Mouse (Mus musculus) sigmoid colon, adult 10 weeks (tissue): ENCODE data around the gene Efna1. TPM values are rescaled to one million over a fixed set of nuclear protein-coding genes. Genes with fewer than 3 reads are reported as not detected.

Experiments used
- polyA plus RNA-seq: library from polyadenylated mRNA; stranded (reverse); fragments of 350-450 nt; fragmentation: Illumina TruSeq; extraction: RNeasy Lipid Tissue Mini Kit (QIAGEN cat#74804); gene quantifications from one replicate; pipeline ENCODE4 v1.2.3, GENCODE M21; 2014; ENCODE audit warnings: low read depth, low replicate concordance

The Efna1 gene
- 20.5 TPM for polyA plus RNA-seq

DNA sequence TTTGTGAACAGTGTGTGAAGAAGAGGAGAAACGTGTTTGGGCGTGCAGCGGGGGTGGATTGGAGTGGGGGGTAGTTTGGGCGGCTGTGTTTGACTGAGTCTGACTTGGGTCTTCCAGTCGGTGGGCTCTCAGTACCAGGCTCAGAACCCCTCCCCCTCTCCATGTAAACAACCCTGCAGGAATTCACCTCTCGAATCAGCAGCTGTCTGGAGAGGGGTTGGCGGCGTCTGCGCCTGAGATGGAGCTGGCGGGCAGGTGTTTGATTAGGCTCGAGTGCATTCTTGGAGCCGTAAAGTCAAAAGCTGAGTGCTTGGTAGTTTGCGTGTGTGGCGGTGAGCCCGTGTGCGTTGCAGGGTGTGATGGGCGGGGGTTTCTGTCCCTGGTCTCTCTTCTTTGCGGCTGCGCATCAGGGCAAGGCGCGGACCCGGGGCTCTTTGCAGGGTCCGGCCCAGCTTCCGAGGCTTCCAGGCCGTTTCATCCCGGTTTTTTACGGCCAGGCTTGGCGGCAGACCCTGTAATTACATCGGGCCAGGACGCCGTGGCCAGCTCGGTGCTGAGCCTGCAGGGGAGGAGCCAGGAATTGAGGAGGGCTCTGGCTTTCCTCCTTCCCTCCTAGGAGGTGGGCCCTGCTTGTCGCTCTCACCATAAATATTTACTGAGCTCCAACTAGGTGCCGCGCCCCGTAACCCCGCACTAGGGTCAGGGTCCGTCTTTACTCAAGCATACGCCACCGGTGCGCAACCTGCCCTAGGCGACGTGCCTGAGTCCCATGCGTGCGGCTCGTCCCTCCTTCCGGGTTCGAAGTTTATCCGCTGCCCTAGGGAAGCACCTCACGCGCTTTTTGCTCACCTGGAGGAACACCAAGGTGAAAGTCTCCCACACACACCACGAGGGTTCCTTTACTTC lies at the start of gene Efna1:
Efna1 (minus strand) TSS at position 537 of the 906 bp plus-strand sequence.

DNA sequence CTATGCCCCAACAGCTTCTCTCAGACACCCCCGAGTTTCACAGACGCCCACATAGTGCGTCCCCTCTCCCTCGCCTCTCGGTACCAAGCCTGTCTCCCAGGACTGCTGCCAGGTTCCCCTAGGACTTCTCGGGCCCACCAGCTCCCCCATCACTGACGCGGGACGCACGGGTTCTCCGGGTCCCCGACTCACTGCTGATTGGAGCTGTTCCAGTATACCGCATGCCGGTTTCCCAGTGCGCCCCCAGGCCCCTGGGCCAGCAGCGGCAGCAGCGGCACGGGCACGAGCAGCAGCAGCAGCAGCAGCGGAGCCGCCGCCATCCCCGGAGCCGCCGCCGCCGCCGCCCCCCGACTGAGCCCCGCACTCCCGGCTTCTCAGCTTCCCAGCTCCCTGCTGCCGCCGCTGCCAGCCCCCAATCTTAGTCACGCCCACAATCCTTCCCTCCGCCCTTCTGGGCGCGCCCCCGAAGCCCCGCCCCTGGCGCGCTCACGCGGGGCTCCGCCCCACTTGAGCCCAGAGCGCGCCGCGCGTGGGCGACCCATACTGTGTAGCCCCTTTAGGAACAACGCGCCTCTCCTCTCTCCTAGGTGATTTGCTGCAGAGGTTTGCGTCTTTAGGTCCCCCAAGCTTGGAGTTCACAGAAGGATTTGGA lies 41.7 kb upstream of the Efna1 start, which contains the start of gene Efna3:
Efna3 (minus strand) TSS at position 452 of the 652 bp plus-strand sequence.

DNA sequence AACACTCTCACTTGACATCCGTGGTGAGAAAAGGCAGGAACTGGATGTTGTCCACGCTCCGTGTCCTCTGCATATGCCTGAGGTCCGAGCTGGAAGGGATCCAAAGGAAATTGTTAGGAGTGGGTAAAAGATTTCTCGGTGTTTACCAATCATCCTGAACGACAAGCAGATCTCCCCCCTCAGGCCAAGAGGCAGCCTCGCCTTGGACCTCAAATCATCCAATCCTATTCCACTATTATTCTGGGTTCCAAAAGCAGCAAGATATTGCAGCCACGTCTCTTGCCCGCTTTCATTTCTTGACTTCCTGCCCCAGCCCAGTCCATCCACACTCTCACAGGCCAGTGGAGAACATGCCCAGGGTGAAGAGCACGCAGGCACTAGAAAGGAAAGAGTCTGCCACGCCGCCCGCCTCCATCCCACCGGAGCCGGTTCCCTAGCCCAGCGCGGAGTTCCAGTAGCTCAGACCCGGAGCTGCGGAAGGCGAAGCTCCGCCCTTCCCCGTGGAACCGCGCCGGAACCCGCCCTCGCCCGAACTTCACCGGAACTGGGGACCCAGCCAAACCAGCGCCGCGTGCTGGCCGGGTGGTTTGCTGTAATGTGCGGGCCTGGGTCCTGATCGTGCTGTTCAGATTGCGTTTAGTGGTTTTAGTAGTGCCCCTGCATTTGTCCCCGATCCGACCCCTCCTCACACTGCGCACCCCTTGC lies 10.7 kb downstream of the Efna1 start, which contains the start of gene Slc50a1:
Slc50a1 (minus strand) TSS at position 520 of the 705 bp plus-strand sequence.

DNA sequence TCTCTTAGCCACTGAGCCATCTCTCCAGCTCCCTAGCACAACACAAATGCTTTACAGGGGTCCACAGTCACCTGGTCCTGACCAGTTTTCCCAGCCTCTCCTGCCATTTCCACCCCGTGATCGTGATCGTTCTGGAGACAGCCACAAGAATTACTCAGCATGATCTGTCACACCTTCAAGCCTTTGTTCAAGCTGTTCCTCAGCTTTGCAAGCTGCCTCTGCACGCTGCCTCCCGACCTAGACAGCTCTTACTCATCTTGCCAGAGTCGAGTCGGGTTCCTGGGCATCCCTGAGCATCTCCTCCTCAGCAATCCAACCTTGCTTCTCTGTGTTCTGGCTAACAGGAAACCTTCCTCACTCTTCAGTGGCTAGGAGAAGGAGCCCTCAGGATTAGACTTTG lies 21.9 kb downstream of the Efna1 start, which contains the start of gene Dpm3:
Dpm3 (plus strand) TSS at position 283 of the 400 bp plus-strand sequence.

DNA sequence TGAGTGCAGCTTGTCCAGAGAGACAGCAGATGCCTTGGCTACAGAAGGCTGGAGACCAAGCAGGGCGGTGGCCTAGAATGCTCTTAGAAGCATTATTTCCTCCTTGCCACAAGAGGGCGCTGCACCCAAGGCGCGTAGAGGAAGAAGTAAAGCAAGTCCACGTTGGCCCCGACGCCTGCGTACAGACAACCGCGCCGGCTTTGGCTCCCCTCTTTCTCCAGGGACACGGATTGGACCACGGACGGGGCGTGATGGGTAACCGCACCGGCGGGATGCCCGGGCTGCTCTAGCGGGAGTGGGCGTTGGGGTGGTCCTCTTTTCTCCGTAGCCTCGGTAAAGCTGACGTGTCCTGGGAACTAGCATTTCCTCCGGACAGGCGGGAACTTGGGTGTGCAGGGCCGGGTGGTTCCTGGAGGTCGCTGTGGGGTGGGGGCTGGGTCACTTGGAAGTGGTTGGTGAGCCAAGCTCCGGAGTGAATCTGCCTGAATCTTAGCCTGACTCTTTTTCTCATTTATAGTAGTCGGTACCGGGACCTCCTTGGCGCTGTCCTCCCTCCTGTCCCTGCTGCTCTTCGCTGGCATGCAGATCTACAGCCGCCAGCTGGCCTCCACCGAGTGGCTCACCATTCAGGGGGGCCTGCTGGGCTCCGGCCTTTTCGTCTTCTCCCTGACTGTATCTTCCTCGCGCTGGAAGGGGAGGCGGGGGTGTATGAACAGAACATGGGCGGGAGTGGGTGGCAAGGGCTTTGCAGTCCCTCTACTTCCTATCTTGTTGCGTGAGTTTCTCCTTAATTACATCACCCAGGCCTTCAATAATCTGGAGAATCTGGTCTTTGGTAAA lies 34.5 kb downstream of the Efna1 start, which contains the start of gene Trim46:
Trim46 (minus strand) TSS at position 49 of the 840 bp plus-strand sequence.

DNA sequence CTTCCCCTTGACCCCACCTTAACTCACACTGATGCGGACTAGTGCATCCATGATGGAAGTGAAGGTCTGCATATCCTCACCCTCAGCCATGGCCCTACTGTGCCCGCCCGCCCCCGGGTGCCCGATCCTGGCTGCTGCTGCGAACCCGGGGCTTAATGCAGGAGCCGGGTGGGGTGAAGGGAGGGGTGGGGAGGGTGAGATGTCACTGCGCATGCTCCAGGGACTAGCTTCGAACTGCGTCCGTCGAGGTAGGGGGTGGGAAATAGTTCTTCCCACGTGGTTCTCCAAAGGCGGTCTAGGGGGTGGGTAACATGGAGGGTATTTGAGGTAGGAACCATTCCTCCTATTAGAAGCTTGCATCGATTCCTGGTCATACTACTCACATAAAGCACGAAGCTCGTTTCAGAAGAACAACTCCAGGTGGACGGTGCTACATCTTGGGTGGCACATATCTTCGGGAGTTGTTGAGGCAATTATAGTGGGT lies 35.2 kb downstream of the Efna1 start, which contains the start of gene Krtcap2:
Krtcap2 (plus strand) TSS at position 279 of the 484 bp plus-strand sequence.

DNA sequence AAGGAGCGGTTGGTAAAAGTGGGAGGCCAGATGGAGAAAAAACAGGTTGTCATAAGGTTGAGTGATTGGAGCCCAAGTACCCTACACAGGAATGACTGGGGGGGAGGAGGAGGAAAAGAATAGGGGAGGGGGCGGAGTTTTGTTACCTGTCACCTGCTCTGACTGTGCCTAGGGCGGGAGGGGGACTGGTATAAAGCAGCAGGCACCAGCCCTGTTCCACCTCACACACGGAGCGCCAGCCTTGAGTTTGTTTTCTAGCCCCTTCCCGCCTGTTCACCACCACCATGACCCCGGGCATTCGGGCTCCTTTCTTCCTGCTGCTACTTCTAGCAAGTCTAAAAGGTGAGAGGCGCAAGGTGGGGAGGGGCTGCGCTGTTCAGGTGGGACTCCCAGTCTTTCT lies 52.1 kb downstream of the Efna1 start, which contains the start of gene Muc1:
Muc1 (plus strand) TSS at position 222 of the 400 bp plus-strand sequence.

DNA sequence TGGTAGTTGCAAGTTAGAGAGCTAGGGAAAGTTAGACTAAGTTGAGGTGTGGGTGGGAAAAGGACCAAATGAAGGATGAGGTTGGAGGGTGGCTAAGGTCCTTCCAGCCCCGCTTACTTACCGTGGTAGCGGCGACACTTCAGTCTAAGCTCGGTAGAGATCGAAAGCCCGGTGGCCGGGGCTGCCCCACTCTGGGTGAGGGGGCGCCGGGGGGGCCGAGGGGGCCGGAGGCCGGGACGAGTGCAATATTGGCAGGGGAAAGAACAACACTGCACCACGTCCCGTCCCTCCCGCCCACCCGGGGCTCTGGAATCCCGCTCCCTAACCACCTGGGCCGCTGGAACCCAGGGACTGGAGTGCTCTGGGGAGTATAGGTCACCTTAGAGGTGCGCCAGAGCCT lies 54.0 kb downstream of the Efna1 start, which contains the start of gene Mtx1:
Mtx1 (minus strand) TSS at position 189 of the 400 bp plus-strand sequence.

Other genes with a start within 250 kb of the Efna1 start
- gene Rusc1, start 187.8 kb downstream of the Efna1 start, polyA plus RNA-seq = 8.9 TPM
- gene Gm43738, start 180.0 kb downstream of the Efna1 start, polyA plus RNA-seq = not detected
- gene Fdps, start 179.2 kb downstream of the Efna1 start, polyA plus RNA-seq = 20.9 TPM
- 22.4 TPM for gene Pklr, start 145.0 kb downstream of the Efna1 start, polyA plus RNA-seq
- not detected for gene Hcn3, start 120.9 kb downstream of the Efna1 start, polyA plus RNA-seq
- gene Clk2, start 116.3 kb downstream of the Efna1 start, polyA plus RNA-seq = 19.0 TPM
- gene Scamp3, start 103.7 kb downstream of the Efna1 start, polyA plus RNA-seq = 10.6 TPM
- 0.76 TPM for gene Fam189b, start 98.0 kb downstream of the Efna1 start, polyA plus RNA-seq
- gene Gba, start 78.2 kb downstream of the Efna1 start, polyA plus RNA-seq = 16.0 TPM
- gene Thbs3, start 66.0 kb downstream of the Efna1 start, polyA plus RNA-seq = 1.5 TPM
- 29.7 TPM for gene Mtx1, start 54.1 kb downstream of the Efna1 start, polyA plus RNA-seq
- gene Muc1, start 52.1 kb downstream of the Efna1 start, polyA plus RNA-seq = 5.0 TPM
- 24.4 TPM for gene Krtcap2, start 35.2 kb downstream of the Efna1 start, polyA plus RNA-seq
- 0.19 TPM for gene Trim46, start 34.8 kb downstream of the Efna1 start, polyA plus RNA-seq
- not detected for gene Dpm3, start 21.8 kb downstream of the Efna1 start, polyA plus RNA-seq
- 38.2 TPM for gene Slc50a1, start 10.6 kb downstream of the Efna1 start, polyA plus RNA-seq
- gene Efna3, start 41.8 kb upstream of the Efna1 start, polyA plus RNA-seq = not detected
- gene Efna4, start 56.9 kb upstream of the Efna1 start, polyA plus RNA-seq = not detected
- 14.9 TPM for gene Adam15, start 68.9 kb upstream of the Efna1 start, polyA plus RNA-seq
- not detected for gene Dcst2, start 80.8 kb upstream of the Efna1 start, polyA plus RNA-seq
- gene Dcst1, start 84.1 kb upstream of the Efna1 start, polyA plus RNA-seq = 0.35 TPM
- gene Zbtb7b, start 113.6 kb upstream of the Efna1 start, polyA plus RNA-seq = 11.5 TPM
- gene Lenep, start 121.7 kb upstream of the Efna1 start, polyA plus RNA-seq = 2.4 TPM
- gene Flad1, start 130.7 kb upstream of the Efna1 start, polyA plus RNA-seq = 1.6 TPM
- 3.3 TPM for gene Cks1b, start 137.2 kb upstream of the Efna1 start, polyA plus RNA-seq
- 33.2 TPM for gene Shc1, start 137.3 kb upstream of the Efna1 start, polyA plus RNA-seq
- 7.7 TPM for gene Pygo2, start 149.1 kb upstream of the Efna1 start, polyA plus RNA-seq
- 23.5 TPM for gene Pbxip1, start 155.6 kb upstream of the Efna1 start, polyA plus RNA-seq
- gene Pmvk, start 173.4 kb upstream of the Efna1 start, polyA plus RNA-seq = 1.9 TPM
- gene Kcnn3, start 239.0 kb upstream of the Efna1 start, polyA plus RNA-seq = 10.0 TPM